Mouse (Mus musculus) midbrain, postnatal 0 days (tissue): Measurements from ENCODE around the gene Rasgrf1. TPM values are rescaled to one million over a fixed set of nuclear protein-coding genes. Genes with fewer than 3 reads are reported as not detected.

Source experiments
- ATAC-seq: fragments of 200-750 bp; cut with Nextera tagmentation; 2 replicates; pipeline ENCODE4 v1.8.0; 2017; ENCODE audit warnings: moderate number of reproducible peaks, mild to moderate bottlenecking, moderate TSS enrichment, moderate library complexity; ENCODE audit not compliant: low FRiP score
- DNase-seq: peaks from one replicate; pipeline ENCODE4 v3.0.0-alpha.2; 2015; ENCODE audit warnings: low spot score
- H3K27ac ChIP-seq: fragments of 300-500 bp; sonication (generic); 2 replicates; pipeline ENCODE4 v1.5.1; 2014; ENCODE audit warnings: low read depth, mild to moderate bottlenecking, low read length, mixed read lengths
- H3K27me3 ChIP-seq: fragments of 300-500 bp; sonication (generic); 2 replicates; pipeline ENCODE4 v1.6.1; 2014; ENCODE audit warnings: low read length, control low read depth, mixed read lengths; ENCODE audit not compliant: insufficient read depth
- H3K36me3 ChIP-seq: fragments of 300-500 bp; sonication (generic); 2 replicates; pipeline ENCODE4 v1.6.1; 2014; ENCODE audit warnings: low read length, control low read depth, mixed read lengths; ENCODE audit not compliant: insufficient read depth
- H3K4me1 ChIP-seq: fragments of 300-500 bp; sonication (generic); 2 replicates; pipeline ENCODE4 v1.6.1; 2014; ENCODE audit warnings: mild to moderate bottlenecking, control low read depth, antibody characterized with exemption, low read length, mixed read lengths; ENCODE audit not compliant: insufficient read depth
- H3K4me2 ChIP-seq: fragments of 300-500 bp; sonication (generic); 2 replicates; pipeline ENCODE4 v1.6.1; 2014; ENCODE audit warnings: low read depth, mild to moderate bottlenecking, low read length, mixed read lengths; ENCODE audit not compliant: poor library complexity, severe bottlenecking
- H3K4me3 ChIP-seq: fragments of 300-500 bp; sonication (generic); 2 replicates; pipeline ENCODE4 v1.5.1; 2014; ENCODE audit warnings: low read depth, mild to moderate bottlenecking, low read length, moderate library complexity
- H3K9ac ChIP-seq: fragments of 300-500 bp; sonication (generic); replicated peaks from 2 replicates; pipeline ENCODE4 v1.6.1; 2014; ENCODE audit warnings: mild to moderate bottlenecking, low read length, moderate library complexity, mixed read lengths; ENCODE audit not compliant: poor library complexity, severe bottlenecking
- H3K9me3 ChIP-seq: fragments of 300-500 bp; sonication (generic); 2 replicates; pipeline ENCODE4 v1.6.1; 2016; ENCODE audit warnings: low read length, control low read depth
- CTCF ChIP-seq: IDR thresholded peaks from 2 replicates; pipeline ENCODE4 v1.5.1; 2016; ENCODE audit warnings: antibody characterized with exemption, mild to moderate bottlenecking
- WGBS: fragments of 180-500 bp; shearing (Covaris S2); extraction: QIAGEN DNeasy Blood & Tissue Kit; methylation state at CpG from one replicate; pipeline ENCODE4 v1.1.7; 2014; 5-methylcytosine and 5-hydroxymethylcytosine counted together
- polyA plus RNA-seq: library from polyadenylated mRNA; unstranded; fragments of >200 nt; fragmentation: Nextera tagmentation; extraction: Ambion mirVana; gene quantifications from 2 replicates; pipeline ENCODE4 v1.2.1, GENCODE M21; 2015
- total RNA-seq: library from RNA; depleted of rRNA; stranded (reverse); fragments of >200 nt; gene quantifications from 2 replicates; pipeline ENCODE4 v1.2.3, GENCODE M21; 2014

The Rasgrf1 gene
- total and polyA plus RNA-seq, 2 experiments from 2014 or later = 24.0 to 40.8 TPM

GRCm38 (mm10) chr9:89869594-89869993 lies 40.1 kb upstream of the Rasgrf1 start:
- Histone ChIP-seq H3K27ac (no peak overlapping the region), H3K4me2 (no peak overlapping the region), H3K4me1 (no peaks in the 10 kb centered on the region), H3K27me3 (peaks cover 12% of the 10 kb centered on the region), H3K4me3 (no peak overlapping the region), H3K9ac (no peak overlapping the region), H3K36me3 (no peaks in the 10 kb centered on the region), H3K9me3 (no peaks in the 10 kb centered on the region)
- ATAC-seq = no peak
- WGBS = 21% methylated on average over 2 of the region's 2 CpGs
- no peak for TF ChIP-seq CTCF
- DNase-seq = no peak

GRCm38 (mm10) chr9:89870531-89871150 lies 39.1 kb upstream of the Rasgrf1 start:
- Histone ChIP-seq H3K9ac (no peak overlapping the region), H3K27me3 (peaks cover 19% of the 10 kb centered on the region), H3K9me3 (no peaks in the 10 kb centered on the region), H3K27ac (no peak overlapping the region; the same call in 1 of the 2 replicates), H3K4me3 (no peak overlapping the region), H3K4me2 (no peak overlapping the region), H3K36me3 (no peaks in the 10 kb centered on the region), H3K4me1 (no peaks in the 10 kb centered on the region)
- ATAC-seq (no peak), DNase-seq (no peak)
- WGBS = 16% methylated on average over 8 of the region's 8 CpGs
- TF ChIP-seq CTCF = no peak

- no peak for TF ChIP-seq CTCF
- Histone ChIP-seq H3K4me2 (no peak overlapping the region), H3K4me1 (no peaks in the 10 kb centered on the region), H3K27ac (no peak overlapping the region), H3K9me3 (no peaks in the 10 kb centered on the region), H3K4me3 (no peak overlapping the region), H3K36me3 (no peaks in the 10 kb centered on the region), H3K27me3 (peaks cover 21% of the 10 kb centered on the region), H3K9ac (no peak overlapping the region)
- no peak for DNase-seq
- WGBS = 65% methylated on average over 6 of the region's 6 CpGs
- no peak for ATAC-seq
These were observed 37.6 kb upstream of the Rasgrf1 start for GRCm38 (mm10) chr9:89872137-89872536.

GRCm38 (mm10) chr9:89874434-89874833 lies 35.3 kb upstream of the Rasgrf1 start:
- ATAC-seq (no peak), DNase-seq (no peak)
- Histone ChIP-seq H3K27ac (no peak overlapping the region), H3K27me3 (peaks cover 25% of the 10 kb centered on the region), H3K36me3 (no peaks in the 10 kb centered on the region), H3K9ac (no peak overlapping the region), H3K4me3 (no peak overlapping the region), H3K4me1 (no peaks in the 10 kb centered on the region), H3K4me2 (no peak overlapping the region), H3K9me3 (peaks cover 2% of the 10 kb centered on the region; the same call in 1 of the 2 replicates)
- no peak for TF ChIP-seq CTCF
- 63% methylated on average over 7 of the region's 7 CpGs for WGBS

GRCm38 (mm10) chr9:89875551-89875950 lies 34.2 kb upstream of the Rasgrf1 start:
- Histone ChIP-seq H3K27me3 (peaks cover 25% of the 10 kb centered on the region), H3K9me3 (peaks cover 5% of the 10 kb centered on the region; the same call in 1 of the 2 replicates)
- no peak for ATAC-seq

GRCm38 (mm10) chr9:89878471-89879020 lies 31.2 kb upstream of the Rasgrf1 start:
- no peak for ATAC-seq
- DNase-seq = no peak
- Histone ChIP-seq H3K9me3 (peaks cover 5% of the 10 kb centered on the region; the same call in 1 of the 2 replicates), H3K9ac (no peak overlapping the region), H3K27ac (no peak overlapping the region), H3K27me3 (peaks cover 26% of the 10 kb centered on the region), H3K4me2 (no peak overlapping the region), H3K36me3 (no peaks in the 10 kb centered on the region), H3K4me3 (no peak overlapping the region), H3K4me1 (no peaks in the 10 kb centered on the region)
- 57% methylated on average over 11 of the region's 11 CpGs for WGBS
- TF ChIP-seq CTCF = no peak

More at GRCm38 (mm10) chr9:89875551-89875950, 34.2 kb upstream of the Rasgrf1 start:
- peak; percentile 24 for DNase-seq
- TF ChIP-seq CTCF = no peak
- Histone ChIP-seq H3K4me1 (no peaks in the 10 kb centered on the region), H3K9ac (no peak overlapping the region), H3K27ac (no peak overlapping the region), H3K4me2 (no peak overlapping the region), H3K36me3 (no peaks in the 10 kb centered on the region), H3K4me3 (no peak overlapping the region)
- WGBS = 56% methylated on average over 5 of the region's 5 CpGs
